Mouse (Mus musculus) cortical plate, adult 2 months (tissue): ENCODE data around the gene Cbx4.

ENCODE experiments used
- CTCF ChIP-seq: fragments of 200-500 bp; IDR thresholded peaks from 2 replicates; pipeline ENCODE4 v1.5.1; 2011; ENCODE audit warnings: mild to moderate bottlenecking, control low read depth, low read length; ENCODE audit not compliant: insufficient read depth; ENCODE audit errors: extremely low read depth
- POLR2A ChIP-seq: fragments of 200-500 bp; IDR thresholded peaks from 2 replicates; pipeline ENCODE4 v1.6.1; 2011; ENCODE audit warnings: mild to moderate bottlenecking, low read length, control low read depth; ENCODE audit not compliant: insufficient read depth; ENCODE audit errors: extremely low read depth

- TF ChIP-seq CTCF: no peak
- no peak for TF ChIP-seq POLR2A
These were observed 10.2 kb downstream of the Cbx4 start for GRCm38 (mm10) chr11:119075805-119076204.
